Mouse (Mus musculus) megakaryocyte progenitor cell, adult 5-6 weeks (primary cell): ENCODE data around the gene Nudt8. TPM values are rescaled to one million over a fixed set of nuclear protein-coding genes. Genes with fewer than 3 reads are reported as not detected.
A peak's percentile ranks its signal among the peaks of the same experiment; 100 is the strongest.
"Not testable (repeated sequence)": the region's sequence is repeated elsewhere in the genome, so short reads cannot be mapped to it uniquely, and the experiment has no call there.

Source experiments
- ATAC-seq: replicated peaks from 2 replicates; pipeline ENCODE4 v1.8.0; 2016; ENCODE audit warnings: mild to moderate bottlenecking, moderate TSS enrichment, inconsistent platforms; ENCODE audit not compliant: poor library complexity
- total RNA-seq, 2 experiments: library from RNA; stranded (forward) in 1 of 2; stranded (reverse) in 1 of 2; fragments of 157-497, 149-512 nt in 1 of 2; fragments of 200-1000 nt in 1 of 2; gene quantifications; 2 replicates each; pipeline versions ENCODE4 v1.2.3 to v1.2.4; 2015 to 2017

Nudt8 gene
- total RNA-seq, 2 experiments from 2014 or later = 10.4 to 15.1 TPM

- peak; percentile 10; the same call in 1 of the 2 replicates for ATAC-seq
Observed at GRCm38 (mm10) chr19:4013066-4013465, 12.7 kb downstream of the Nudt8 start.

DNA sequence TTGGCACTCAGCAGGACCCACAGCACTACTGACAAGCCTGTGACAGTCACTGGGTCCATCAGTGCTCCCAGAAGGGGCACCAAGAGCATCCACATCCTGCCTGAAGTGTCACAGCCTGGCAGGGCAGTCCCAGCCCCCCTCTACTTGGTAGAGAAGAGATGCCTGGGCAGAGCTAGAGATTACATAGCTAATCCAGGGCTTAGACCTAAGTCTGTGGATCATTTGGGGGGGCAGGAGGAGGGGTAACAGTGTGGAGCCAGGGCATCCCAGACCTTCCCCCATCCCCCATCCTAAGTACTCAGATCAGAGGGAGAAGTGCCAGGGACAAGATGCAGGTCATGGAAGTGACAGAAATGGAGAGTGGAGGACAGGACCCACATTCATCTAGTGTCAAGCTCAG is 14.4 kb downstream of the Nudt8 start:
- no peak for ATAC-seq

DNA sequence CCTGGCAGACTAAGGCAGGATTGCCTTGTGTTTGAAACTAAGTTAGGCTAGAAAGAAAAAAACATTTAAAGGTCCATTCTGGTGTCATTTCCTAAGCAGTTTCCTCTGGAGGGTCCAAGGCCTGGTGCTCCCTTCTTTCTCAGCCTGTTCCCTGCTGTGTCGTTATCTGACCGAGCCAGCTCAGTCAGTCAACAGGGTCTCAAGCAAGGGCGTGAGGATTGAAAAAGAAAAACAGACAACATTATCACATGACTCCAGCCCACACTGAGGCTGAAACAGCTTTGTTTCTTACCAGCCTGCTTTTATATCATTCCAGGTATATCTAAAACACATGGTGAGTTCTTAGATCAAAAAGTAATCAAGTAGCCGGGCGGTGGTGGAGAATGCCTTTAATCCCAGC is 15.3 kb downstream of the Nudt8 start:
- ATAC-seq = no peak

GRCm38 (mm10) chr19:4017921-4018587 is 17.7 kb downstream of the Nudt8 start:
- ATAC-seq = no peak

DNA sequence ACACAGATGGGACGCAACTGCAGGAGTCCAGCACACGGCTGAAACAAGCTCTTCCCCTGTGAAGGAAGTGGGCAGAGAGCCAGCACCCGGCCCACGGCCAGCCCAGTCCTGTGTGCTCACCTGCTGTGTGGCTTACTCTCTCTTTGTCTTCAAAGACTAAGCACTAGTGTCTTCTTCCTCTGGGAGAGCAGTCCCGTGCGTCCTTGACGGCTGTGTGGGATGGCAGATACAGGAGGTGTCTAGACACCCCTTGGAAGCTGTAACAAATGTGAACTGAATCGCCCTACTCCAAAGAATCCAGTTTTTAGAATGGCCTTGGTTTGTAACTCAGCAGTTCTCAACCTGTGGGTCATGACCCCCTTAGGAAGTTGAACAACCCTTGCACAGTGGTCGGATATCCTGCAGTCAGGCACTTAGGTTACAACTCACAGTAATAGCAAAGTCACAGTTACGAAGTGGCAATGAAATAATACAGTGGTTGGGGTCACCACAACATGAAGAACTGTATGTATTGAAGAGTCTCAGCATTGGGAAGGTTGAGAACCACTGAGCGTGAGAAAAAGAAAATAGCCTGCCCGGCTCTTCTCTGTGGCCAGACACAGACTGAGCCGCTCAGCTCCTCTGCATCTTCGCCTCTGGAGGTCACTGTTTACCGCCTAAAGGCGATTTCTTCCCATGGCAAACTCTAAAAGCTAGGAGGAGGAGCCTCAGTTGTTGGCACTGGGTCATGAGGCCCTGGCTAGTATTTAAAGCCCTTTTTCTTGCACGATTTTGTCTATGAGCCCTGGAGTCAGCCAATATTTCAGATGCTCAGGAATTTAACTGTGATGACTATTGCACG is 18.6 kb downstream of the Nudt8 start:
- peak; percentile 99 for ATAC-seq

DNA sequence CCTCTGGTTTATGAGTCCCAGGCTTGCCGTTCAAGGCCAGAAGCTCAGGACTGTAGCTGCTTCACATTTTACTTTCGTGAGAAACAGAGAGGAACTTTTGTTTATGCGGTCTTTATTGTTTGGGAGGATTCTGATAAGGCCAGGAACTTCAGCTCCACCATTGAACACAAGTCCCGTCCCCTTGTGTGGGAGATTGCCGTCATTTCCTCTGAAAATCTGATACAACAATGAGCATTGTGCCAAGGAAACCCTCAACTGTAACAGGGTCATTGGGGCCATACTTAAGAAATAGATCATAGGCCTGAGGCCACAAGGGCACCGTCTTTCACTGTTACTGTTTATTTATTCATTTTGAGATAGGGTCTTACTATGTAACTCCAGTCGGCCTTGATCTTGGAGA is 22.8 kb downstream of the Nudt8 start:
- ATAC-seq = no peak

DNA sequence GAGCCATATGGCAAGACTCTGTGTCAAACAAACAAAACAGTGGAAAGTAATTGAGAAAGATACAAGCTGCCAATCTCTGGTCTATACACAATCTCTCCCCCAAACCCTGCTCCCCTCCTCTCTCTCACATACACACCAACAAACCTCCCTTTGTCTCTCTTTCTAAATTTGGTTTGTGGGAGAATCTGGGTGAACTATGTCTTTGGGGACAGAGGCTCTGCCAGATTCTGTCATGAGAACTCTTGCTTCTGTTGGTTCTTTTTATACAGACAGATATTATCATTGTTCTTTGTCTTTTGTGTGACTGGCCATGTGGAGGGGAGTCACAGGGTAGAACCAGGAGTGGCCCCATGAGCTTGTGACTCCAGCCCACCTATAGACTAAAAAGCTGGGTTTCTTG is 27.2 kb downstream of the Nudt8 start:
- ATAC-seq = no peak

GRCm38 (mm10) chr19:4032668-4033067 is 32.3 kb downstream of the Nudt8 start:
- no peak for ATAC-seq

GRCm38 (mm10) chr19:4033298-4033697 is 32.9 kb downstream of the Nudt8 start:
- no peak for ATAC-seq

DNA sequence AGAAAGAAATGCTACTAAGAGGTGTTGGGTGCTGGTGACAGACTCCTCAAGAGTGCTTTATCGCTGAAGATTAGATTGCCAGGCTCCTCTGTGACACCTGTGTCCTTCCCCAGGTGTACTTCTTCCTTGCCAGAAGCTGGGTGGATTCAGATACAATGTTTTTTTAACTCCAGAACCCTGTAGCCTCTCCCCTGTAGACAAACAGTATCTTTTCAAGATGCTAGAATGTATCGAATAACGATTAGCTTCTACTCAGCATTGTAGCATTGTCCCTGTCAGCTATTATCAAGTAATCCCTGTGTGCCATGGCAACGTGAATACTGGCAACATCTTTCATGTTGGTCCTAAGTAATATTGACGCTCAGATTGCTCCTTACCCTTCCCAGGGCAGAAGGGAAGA is 33.4 kb downstream of the Nudt8 start:
- no peak for ATAC-seq

DNA sequence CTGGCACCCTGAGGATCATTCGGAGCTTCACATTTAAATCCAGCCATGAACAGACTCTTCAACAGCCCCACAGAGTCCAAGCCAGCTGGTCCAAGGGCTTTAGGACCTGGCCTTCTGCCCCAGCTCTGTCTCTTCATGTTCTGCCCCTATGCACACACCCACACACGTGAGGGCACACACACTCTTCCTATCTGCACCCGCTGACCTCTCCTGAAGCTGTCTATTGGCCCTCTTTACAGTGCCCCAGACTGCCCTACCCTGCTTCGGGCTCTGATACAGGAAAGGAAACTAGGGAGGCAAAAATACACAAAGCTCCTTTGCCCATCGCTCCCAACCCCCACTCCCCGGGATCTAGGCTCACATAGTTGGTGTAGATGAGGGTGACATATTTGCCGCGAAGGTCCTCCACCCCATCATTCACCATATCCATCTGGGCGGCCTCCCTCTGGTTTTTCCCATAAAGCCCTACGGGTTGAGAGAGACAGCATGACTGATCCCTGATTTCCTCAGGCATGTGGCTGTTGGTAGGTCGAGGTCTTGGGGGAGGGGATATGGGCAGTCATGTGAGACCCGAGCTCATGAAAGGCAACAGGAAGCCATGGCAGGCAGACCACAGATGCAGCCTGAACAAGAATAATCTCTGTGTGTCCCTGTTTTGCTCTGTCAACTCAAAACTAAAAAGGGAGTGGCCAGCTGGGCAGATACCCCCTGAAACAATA is 36.1 kb downstream of the Nudt8 start:
- ATAC-seq = no peak

- ATAC-seq = not testable (repeated sequence)
Observed at GRCm38 (mm10) chr19:4037154-4037787, 36.9 kb downstream of the Nudt8 start.

GRCm38 (mm10) chr19:4037788-4038232 is 37.4 kb downstream of the Nudt8 start, which contains the start of gene Gstp1:
Gene Gstp1 (minus strand): TSS chr19:4037985.
- ATAC-seq = peak; percentile 99

- not testable (repeated sequence) for ATAC-seq
Observed at GRCm38 (mm10) chr19:4040941-4041340, 40.6 kb downstream of the Nudt8 start.

GRCm38 (mm10) chr19:4041500-4041899 is 41.1 kb downstream of the Nudt8 start:
- ATAC-seq = not testable (repeated sequence)

DNA sequence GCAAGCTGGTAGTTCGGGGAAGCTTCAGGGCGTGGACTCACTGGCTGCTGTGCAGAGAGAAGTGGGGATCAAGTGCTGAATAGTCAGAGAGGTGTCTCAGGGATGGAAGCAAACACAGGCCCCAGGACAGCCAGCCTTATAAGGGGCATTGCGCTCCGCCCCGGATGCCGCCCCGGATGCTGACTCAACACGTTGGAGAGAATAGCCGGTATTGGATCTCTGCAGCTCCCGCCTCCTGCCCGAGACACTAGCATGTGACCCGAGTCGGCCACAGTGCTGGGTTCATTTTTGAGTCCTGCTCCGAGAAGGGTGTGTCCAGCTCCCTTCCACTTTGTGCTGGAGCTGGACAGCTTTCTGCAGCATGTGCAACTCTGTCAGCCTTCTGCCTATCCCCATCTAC is 41.7 kb downstream of the Nudt8 start:
- no peak for ATAC-seq

DNA sequence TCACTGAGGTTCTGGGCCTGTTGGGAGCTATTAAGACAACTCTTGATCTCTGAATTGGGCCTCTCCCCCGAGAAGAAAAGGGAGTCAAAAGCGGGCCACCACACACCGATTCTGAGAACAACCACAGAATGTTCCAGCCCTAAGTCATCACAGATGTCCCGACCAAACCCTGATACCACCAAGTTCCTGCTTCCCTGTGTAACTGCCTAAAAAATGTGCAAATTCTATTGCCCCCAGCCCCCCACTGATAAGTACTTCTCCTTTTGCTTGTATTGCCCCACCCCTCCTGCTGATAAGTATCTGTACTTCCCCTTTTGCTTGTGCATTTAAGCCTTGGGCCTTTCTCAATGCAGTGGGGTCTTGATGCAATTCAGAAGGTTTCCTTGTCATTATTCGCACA is 43.7 kb downstream of the Nudt8 start:
- ATAC-seq = not testable (repeated sequence)

DNA sequence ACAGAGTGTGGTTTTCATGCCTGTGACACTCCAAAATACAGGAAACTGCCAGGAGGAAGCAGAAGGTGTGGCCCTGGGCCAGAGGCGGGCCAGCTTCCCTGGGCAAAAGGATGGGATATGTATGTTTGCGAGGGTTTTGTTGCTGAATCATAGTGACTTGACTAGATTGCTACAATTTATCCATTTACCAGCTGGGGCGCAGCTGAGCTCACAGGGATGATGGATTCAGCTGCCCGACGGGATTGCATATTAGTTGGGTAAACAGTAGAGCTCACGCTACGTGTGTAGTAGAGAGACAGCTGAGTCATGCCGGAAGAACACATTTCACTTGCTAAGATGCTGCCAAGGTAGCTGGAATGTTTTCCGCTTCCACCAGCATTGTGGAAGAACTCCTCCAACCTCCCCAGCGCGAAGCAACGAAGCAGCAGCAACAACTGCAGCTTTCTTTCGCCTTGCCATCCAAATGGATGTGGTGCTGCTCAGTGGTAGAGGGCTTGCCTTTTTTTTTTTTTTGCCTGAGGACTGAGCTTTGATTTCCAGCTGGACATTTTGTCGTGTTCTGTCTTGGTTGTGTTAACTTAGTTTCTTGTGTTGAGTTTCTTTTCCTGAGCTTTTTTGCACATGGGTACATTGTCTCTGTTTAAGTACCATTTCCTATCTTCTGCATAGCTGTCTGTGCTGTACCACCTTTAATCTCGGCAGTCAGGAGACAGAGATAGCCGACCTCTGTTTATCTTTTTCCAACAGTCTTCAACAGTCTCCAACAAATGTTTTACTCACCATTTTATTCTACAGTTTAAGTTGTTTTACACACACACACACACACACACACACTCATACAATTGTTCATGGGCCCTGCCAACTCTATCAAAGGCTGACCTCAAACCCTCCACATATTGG is 45.8 kb downstream of the Nudt8 start, which contains the start of gene Gstp2:
Gene Gstp2, minus strand, starts transcription at position 58 of the 900 bp plus-strand sequence.
- peak; percentile 74 for ATAC-seq

DNA sequence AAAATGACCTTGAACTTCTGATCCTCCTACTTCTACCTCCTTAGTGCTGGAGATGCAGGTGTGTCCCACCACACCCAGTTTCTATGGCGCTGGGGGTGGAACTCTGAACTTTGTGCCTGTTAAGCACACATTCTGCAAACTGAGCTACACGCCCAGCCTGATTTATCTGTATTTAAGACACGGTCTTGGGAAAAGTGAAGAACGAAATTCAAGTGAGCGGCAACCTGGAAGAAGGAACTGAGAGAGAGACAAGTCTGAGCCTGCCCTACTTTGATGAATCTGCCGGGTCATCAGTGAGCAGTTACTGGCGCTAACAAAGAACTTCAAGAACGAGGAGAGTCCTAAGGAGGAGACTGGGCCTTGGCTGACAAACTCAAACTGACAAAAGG is 46.5 kb downstream of the Nudt8 start:
- ATAC-seq = peak; percentile 23; the same call in 1 of the 2 replicates

- ATAC-seq = peak; percentile 65
Observed at GRCm38 (mm10) chr19:4047859-4048258, 47.5 kb downstream of the Nudt8 start.
